Mouse (Mus musculus) cerebellum, adult 2 months (tissue): ENCODE measurements around the gene Col6a2. TPM values are rescaled to one million over a fixed set of nuclear protein-coding genes. Genes with fewer than 3 reads are reported as not detected.

Experiments used
- DNase-seq, 2 experiments: peaks; one replicate each; pipeline ENCODE4 v3.0.0; 2021
- H3K27ac ChIP-seq: fragments of 200-500 bp; 2 replicates; pipeline ENCODE4 v1.5.1; 2012; ENCODE audit warnings: low read length, control low read depth, inconsistent platforms; ENCODE audit not compliant: insufficient read depth
- H3K27me3 ChIP-seq: fragments of 200-500 bp; 2 replicates; pipeline ENCODE4 v1.6.1; 2012; ENCODE audit warnings: inconsistent platforms, mild to moderate bottlenecking, low read length, moderate library complexity; ENCODE audit not compliant: control insufficient read depth, insufficient read depth
- H3K4me1 ChIP-seq: fragments of 200-500 bp; 2 replicates; pipeline ENCODE4 v1.6.1; 2011; ENCODE audit warnings: low read length; ENCODE audit not compliant: control insufficient read depth, insufficient read depth
- H3K4me3 ChIP-seq: fragments of 200-500 bp; replicated peaks from 2 replicates; pipeline ENCODE3; 2011; ENCODE audit warnings: mild to moderate bottlenecking, low read depth, low read length, control low read depth; ENCODE audit not compliant: insufficient read depth
- CTCF ChIP-seq: fragments of 200-500 bp; IDR thresholded peaks from 2 replicates; pipeline ENCODE4 v1.5.1; 2011; ENCODE audit warnings: low read depth, mild to moderate bottlenecking, control low read depth, low read length, moderate library complexity, borderline replicate concordance; ENCODE audit not compliant: insufficient read depth
- POLR2A ChIP-seq: fragments of 200-500 bp; IDR thresholded peaks from 2 replicates; pipeline ENCODE4 v1.6.1; 2011; ENCODE audit warnings: low read length, control low read depth, borderline replicate concordance; ENCODE audit not compliant: insufficient read depth
- WGBS: fragments of 180-500 bp; shearing (Covaris S2); methylation state at CpG from one replicate; pipeline ENCODE4 v1.1.7; 2018; 5-methylcytosine and 5-hydroxymethylcytosine counted together
- polyA plus RNA-seq: library from polyadenylated mRNA; depleted of rRNA; stranded (reverse); fragments of >200 nt; gene quantifications from 2 replicates; pipeline ENCODE4 v1.2.3, GENCODE M21; 2012; rRNA removed

The Col6a2 gene
- polyA plus RNA-seq, result 2.9 and 4.0 TPM in 2 replicates

- TF ChIP-seq CTCF (peak; percentile 41; the same call in 1 of the 2 replicates), POLR2A (no peak)
- DNase-seq, result peak; percentile 68 to 81
- Histone ChIP-seq H3K27ac (no peak within 1 kb of the TSS), H3K4me1 (no peaks in the 10 kb centered on the region), H3K27me3 (no peaks in the 10 kb centered on the region; the same call in 1 of the 2 replicates), H3K4me3 (peak within 1 kb of the TSS; percentile 43)
- WGBS, result 4% methylated on average over 31 of the region's 31 CpGs
These were observed at the start of gene Col6a2 for GRCm38 (mm10) chr10:76622928-76623680. Gene Col6a2, minus strand, starts transcription at chr10:76623630.

DNA sequence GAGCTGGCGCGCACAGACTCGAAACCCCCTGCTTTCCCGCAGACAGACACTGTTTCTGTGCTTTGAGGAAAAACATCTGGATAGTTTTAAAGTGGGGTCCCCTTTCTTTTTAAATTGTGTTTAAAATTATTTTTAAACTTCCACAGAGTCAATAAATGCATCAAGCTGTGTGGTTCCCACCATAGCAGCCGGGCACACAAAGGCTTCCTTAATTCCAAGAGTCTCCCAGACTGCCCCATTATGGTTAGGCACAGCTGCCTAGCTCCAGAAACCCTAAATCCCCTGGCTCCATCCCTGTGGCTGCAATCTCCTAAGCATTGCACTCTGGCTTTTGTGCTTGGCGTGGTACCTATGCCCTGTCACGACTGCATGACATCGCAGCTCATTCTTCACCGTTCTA is 48.5 kb upstream of the Col6a2 start:
- no peak for DNase-seq
- TF ChIP-seq CTCF (no peak), POLR2A (no peak)
- Histone ChIP-seq H3K27ac (no peak overlapping the region), H3K4me3 (no peak overlapping the region), H3K27me3 (no peaks in the 10 kb centered on the region), H3K4me1 (no peaks in the 10 kb centered on the region)
- WGBS, result 92% methylated on average over 9 of the region's 9 CpGs

DNA sequence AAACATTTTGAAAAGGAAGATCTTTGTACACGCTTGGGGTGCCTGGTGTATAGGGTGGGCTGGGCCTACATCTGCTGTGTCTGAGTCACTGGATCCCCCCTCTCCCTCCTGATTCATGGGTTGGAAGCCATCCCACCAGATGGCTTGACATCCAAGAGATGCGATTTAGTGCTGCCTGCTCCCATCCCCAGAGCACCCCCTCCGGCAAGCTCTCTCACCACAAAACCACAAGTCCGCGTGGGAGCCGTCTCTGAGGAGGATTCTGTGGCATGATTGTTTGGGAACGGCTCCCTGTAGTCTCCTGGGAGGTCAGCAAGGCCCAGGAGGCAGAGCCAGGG is 45.5 kb upstream of the Col6a2 start:
- Histone ChIP-seq H3K4me1 (no peaks in the 10 kb centered on the region), H3K27me3 (no peaks in the 10 kb centered on the region), H3K4me3 (no peak overlapping the region), H3K27ac (no peak overlapping the region)
- WGBS, result 15% methylated on average over 7 of the region's 7 CpGs
- DNase-seq, result no peak
- TF ChIP-seq POLR2A, result no peak
- TF ChIP-seq CTCF, result no peak

DNA sequence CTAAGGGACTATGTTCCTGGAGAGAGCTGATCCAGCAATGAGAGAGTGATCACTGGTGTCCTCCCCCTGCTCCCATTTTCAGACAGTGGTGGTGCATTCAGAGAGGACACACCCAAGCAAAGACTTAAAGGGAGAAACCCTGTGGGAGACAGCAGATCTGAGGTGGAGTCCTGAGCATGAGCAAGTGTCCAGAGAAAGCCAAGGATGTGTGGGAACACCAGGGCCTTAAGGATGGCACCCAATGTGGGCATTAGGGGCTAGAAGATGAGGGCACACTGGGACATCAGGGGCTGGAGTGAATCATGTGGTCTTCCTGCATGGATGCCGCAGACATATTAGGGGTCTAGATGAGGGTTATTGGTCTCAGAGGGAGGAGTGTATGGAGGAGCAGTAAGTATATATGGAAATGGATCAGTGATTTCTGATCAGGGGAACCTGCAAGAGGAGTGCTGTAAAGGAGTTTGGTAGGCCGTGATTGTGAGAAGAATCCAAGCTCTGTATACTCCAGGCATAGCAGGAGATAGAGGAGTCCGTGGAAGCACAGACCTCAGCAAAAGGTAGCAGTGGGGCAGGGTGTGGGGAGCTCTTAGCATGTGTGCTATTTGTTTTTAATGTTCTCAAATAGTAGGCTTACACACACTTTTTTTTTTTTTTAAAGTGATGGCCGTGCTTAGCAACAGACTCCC is 45.0 kb upstream of the Col6a2 start:
- no peaks in the 10 kb centered on the region for H3K27me3 ChIP-seq
- no peak overlapping the region for H3K27ac ChIP-seq
- 72% methylated on average over 4 of the region's 4 CpGs for WGBS
- no peak for DNase-seq
- H3K4me3 ChIP-seq, result no peak overlapping the region
- TF ChIP-seq CTCF, result no peak
- no peak for TF ChIP-seq POLR2A
- no peaks in the 10 kb centered on the region for H3K4me1 ChIP-seq

GRCm38 (mm10) chr10:76667197-76667805 is 43.9 kb upstream of the Col6a2 start:
- TF ChIP-seq CTCF, result no peak
- TF ChIP-seq POLR2A, result no peak
- no peaks in the 10 kb centered on the region for H3K4me1 ChIP-seq
- H3K4me3 ChIP-seq, result no peak overlapping the region
- H3K27ac ChIP-seq, result no peak overlapping the region
- no peaks in the 10 kb centered on the region for H3K27me3 ChIP-seq
- WGBS, result 67% methylated on average over 1 of the region's 1 CpGs
- no peak for DNase-seq

- H3K4me1 ChIP-seq, result no peaks in the 10 kb centered on the region
- 90% methylated on average over 11 of the region's 11 CpGs for WGBS
- no peak overlapping the region for H3K4me3 ChIP-seq
- TF ChIP-seq CTCF (no peak), POLR2A (no peak)
- no peaks in the 10 kb centered on the region for H3K27me3 ChIP-seq
- no peak for DNase-seq
- no peak overlapping the region for H3K27ac ChIP-seq
These were observed 42.1 kb upstream of the Col6a2 start for GRCm38 (mm10) chr10:76665551-76665950.

DNA sequence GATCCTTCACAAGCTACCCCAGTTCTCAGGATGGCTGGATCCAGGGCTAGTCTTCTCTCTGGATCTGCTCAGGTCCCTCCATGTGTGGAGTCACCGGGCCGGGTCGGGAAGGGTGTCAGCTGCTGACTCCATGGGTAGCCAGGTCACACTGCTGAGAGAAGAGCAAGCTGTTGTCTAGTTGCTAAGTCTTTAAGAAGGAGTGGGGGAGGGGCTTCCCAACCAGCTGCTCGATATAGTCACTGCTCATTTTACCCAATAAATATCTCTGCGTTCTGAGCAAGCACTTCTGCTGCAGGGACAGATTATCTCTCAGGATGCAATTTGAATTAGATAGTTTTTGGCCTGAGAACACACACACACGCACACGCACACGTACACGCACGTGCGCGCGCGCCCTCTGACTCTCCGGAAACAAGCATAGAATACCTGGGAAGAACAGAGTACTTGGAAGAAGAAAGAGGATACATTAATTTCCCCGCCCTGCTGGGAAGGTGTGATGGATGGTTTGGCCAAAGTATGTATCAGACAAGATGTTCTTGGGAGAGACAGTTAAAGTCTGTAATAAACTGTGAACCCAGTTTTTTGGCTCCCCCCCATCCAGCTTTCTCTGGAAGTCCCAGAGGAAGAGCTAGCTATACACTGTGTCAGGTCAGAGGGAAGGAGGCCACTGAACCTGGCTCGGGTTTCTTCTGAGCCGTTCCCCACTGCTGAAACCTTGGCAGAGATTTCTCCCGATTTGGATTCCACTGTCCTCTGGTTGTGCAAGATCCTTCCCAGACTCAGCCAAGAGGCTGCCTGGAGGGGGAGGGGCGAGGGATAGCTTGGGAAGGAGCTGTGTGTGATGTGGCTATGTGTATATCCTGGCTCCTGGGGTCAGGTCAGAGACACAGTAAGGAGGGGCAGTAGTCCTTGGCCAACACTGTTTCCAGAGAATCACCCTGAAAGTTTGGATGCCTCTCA is 41.0 kb upstream of the Col6a2 start:
- 57% methylated on average over 20 of the region's 20 CpGs for WGBS
- Histone ChIP-seq H3K4me1 (no peaks in the 10 kb centered on the region), H3K27ac (no peak overlapping the region), H3K27me3 (no peaks in the 10 kb centered on the region), H3K4me3 (no peak overlapping the region)
- peak; percentile 40 to 55 for DNase-seq
- TF ChIP-seq POLR2A (no peak), CTCF (no peak)
